Mouse (Mus musculus) heart, adult 2 months (tissue): ENCODE results near the gene Olfr251. TPM values are rescaled to one million over a fixed set of nuclear protein-coding genes. Genes with fewer than 3 reads are reported as not detected.
"Not testable (repeated sequence)": the region's sequence is repeated elsewhere in the genome, so short reads cannot be mapped to it uniquely, and the experiment has no call there.

Source experiments
- DNase-seq, 2 experiments: peaks; one replicate each; pipeline ENCODE4 v3.0.0; 2021
- H3K27ac ChIP-seq: fragments of 200-600 bp; 2 replicates; pipeline ENCODE4 v1.8.1; 2022
- H3K27me3 ChIP-seq: fragments of 200-500 bp; 2 replicates; pipeline ENCODE4 v1.6.1; 2012; ENCODE audit warnings: mild to moderate bottlenecking, low read length, inconsistent platforms, mixed read lengths; ENCODE audit not compliant: control insufficient read depth, insufficient read depth
- H3K36me3 ChIP-seq: fragments of 200-500 bp; 2 replicates; pipeline ENCODE4 v1.6.1; 2012; ENCODE audit warnings: low read length, inconsistent platforms; ENCODE audit not compliant: control insufficient read depth, insufficient read depth
- H3K4me1 ChIP-seq: fragments of 200-500 bp; 2 replicates; pipeline ENCODE4 v1.6.1; 2011; ENCODE audit warnings: low read length; ENCODE audit not compliant: control insufficient read depth, insufficient read depth
- H3K4me3 ChIP-seq: fragments of 200-600 bp; 2 replicates; pipeline ENCODE4 v1.8.1; 2022
- H3K79me2 ChIP-seq: fragments of 200-500 bp; replicated peaks from 2 replicates; pipeline ENCODE4 v1.6.1; 2012; ENCODE audit warnings: mild to moderate bottlenecking, inconsistent platforms, low read length, moderate library complexity, mixed read lengths; ENCODE audit not compliant: control insufficient read depth, insufficient read depth
- H3K9ac ChIP-seq: fragments of 200-500 bp; 2 replicates; pipeline ENCODE4 v1.6.1; 2012; ENCODE audit warnings: low read depth, mild to moderate bottlenecking, control low read depth, inconsistent platforms, low read length, mixed read lengths
- CTCF ChIP-seq: fragments of 200-600 bp; IDR thresholded peaks from 2 replicates; pipeline ENCODE4 v1.8.1; 2022; ENCODE audit warnings: antibody characterized with exemption, mild to moderate bottlenecking, moderate library complexity
- EP300 ChIP-seq: fragments of 200-500 bp; IDR thresholded peaks from 2 replicates; pipeline ENCODE4 v1.6.1; 2011; ENCODE audit warnings: low read depth, low read length, control low read depth; ENCODE audit not compliant: insufficient read depth
- POLR2A ChIP-seq: fragments of 200-500 bp; IDR thresholded peaks from 2 replicates; pipeline ENCODE4 v1.6.1; 2011; ENCODE audit warnings: mild to moderate bottlenecking, low read depth, low read length, control low read depth; ENCODE audit not compliant: insufficient read depth
- WGBS: fragments of 180-500 bp; shearing (Covaris S2); methylation state at CpG from one replicate; pipeline ENCODE4 v1.1.7; 2018; 5-methylcytosine and 5-hydroxymethylcytosine counted together
- intact Hi-C: fragments of 180-260 bp; cut with DNase I; formaldehyde crosslinking; loops from one replicate; pipeline ENCODE4 v1.15.1; 2025
- long read RNA-seq: library from polyadenylated mRNA; stranded (forward); transcript quantifications from one replicate; pipeline ENCODE4 v2.0.0, GENCODE M21; 2021
- polyA plus RNA-seq: library from polyadenylated mRNA; depleted of rRNA; stranded (reverse); fragments of >200 nt; gene quantifications from 2 replicates; pipeline ENCODE4 v1.2.3, GENCODE M21; 2012; rRNA removed
- total RNA-seq, 2 experiments: library from RNA; stranded (reverse); gene quantifications; 2 replicates each; pipeline ENCODE4 v1.2.3; 2021

The Olfr251 gene
- total RNA-seq (not detected), polyA plus RNA-seq (not detected in 2 replicates)
- long read RNA-seq, result 0 reads

DNA sequence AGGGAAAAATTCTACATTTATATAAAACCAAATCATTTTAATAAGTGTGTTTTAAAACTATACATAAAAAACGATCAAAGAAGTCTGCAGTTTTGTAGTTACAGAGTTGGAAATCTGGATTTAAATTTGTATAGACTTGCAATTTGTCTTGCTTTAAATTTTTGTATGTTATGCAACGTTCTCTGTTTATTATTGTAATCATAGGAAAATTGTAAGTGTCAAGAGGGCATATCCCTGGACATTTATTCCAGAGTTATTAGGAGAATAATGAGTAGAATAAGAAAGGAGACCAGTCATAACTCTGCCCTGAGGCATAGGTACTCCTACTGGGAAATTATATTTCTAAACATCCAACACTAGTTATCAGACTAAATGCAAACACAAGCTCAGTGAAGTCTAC, at the start of gene Olfr251:
TSS of gene Olfr251 (plus strand) at position 301 of the 400 bp plus-strand sequence.
- 41% methylated on average over 2 of the region's 2 CpGs for WGBS
- Histone ChIP-seq H3K27ac (no peak within 1 kb of the TSS), H3K36me3 (no peaks in the 10 kb centered on the region), H3K4me3 (no peak within 1 kb of the TSS), H3K4me1 (no peaks in the 10 kb centered on the region), H3K9ac (no peak within 1 kb of the TSS), H3K79me2 (no peaks in the 10 kb centered on the region), H3K27me3 (no peaks in the 10 kb centered on the region)
- intact Hi-C loops, result no loop called here
- DNase-seq, result no peak
- no peak for TF ChIP-seq EP300
- TF ChIP-seq POLR2A, result no peak
- TF ChIP-seq CTCF, result no peak

GRCm38 (mm10) chr9:38328760-38329159, 48.1 kb upstream of the Olfr251 start, which contains the start of gene Olfr25:
TSS of gene Olfr25 (plus strand) at chr9:38329060.
- H3K36me3 ChIP-seq, result no peaks in the 10 kb centered on the region
- no peak within 1 kb of the TSS for H3K9ac ChIP-seq
- no peak within 1 kb of the TSS for H3K27ac ChIP-seq
- H3K79me2 ChIP-seq, result no peaks in the 10 kb centered on the region
- no peak for TF ChIP-seq CTCF
- no peak within 1 kb of the TSS for H3K4me3 ChIP-seq
- H3K27me3 ChIP-seq, result no peaks in the 10 kb centered on the region
- no peak for DNase-seq
- H3K4me1 ChIP-seq, result no peaks in the 10 kb centered on the region
- intact Hi-C loops, result no loop called here
- WGBS, result 57% methylated on average over 3 of the region's 3 CpGs

DNA sequence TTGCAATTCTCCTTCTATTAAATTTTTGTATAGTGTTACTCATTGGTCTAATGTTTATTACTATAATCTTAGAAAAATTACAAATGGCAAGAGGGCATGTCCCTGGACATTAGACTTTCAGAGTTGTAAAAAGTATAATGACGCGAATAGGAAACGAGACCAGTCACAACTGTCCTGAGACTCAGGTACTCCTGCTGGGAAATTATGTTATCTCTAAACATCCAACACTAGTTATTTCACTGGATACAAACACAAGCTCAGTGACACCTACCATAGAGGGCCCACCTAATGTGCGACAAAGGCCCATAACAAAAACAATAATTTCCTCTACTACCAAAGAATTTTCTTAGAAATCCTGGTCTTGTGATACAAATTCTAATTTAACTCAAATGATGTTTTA, 28.8 kb upstream of the Olfr251 start, which contains the start of gene Olfr898:
TSS of gene Olfr898 (plus strand) at position 301 of the 400 bp plus-strand sequence.
- Histone ChIP-seq H3K9ac (no peak within 1 kb of the TSS), H3K27ac (no peak within 1 kb of the TSS), H3K27me3 (no peaks in the 10 kb centered on the region), H3K4me3 (no peak within 1 kb of the TSS), H3K4me1 (no peaks in the 10 kb centered on the region), H3K36me3 (no peaks in the 10 kb centered on the region), H3K79me2 (no peaks in the 10 kb centered on the region)
- 90% methylated on average over 4 of the region's 4 CpGs for WGBS
- TF ChIP-seq EP300 (no peak), POLR2A (no peak)
- DNase-seq, result no peak
- intact Hi-C loops, result no loop called here

DNA sequence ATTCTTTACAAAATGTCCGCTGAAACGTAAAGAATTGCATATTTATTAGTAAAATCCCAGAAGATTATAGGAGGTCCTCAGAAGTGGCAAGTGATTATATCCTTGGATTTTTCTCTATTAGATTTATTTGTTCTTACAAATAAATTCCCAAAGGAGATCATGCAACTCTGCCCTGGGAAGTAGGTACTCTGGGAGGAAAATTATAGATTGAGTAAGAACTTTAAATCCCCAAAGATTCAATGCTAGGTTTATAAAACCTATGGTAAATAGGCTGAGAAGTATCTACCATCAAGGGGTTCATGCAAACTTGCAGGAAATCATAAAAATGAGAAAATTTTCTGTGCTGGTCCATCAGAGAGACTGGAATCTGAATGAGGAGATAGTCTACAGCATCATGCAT, 10.3 kb upstream of the Olfr251 start, which contains the start of gene Olfr250:
TSS of gene Olfr250 (plus strand) at position 301 of the 400 bp plus-strand sequence.
- H3K79me2 ChIP-seq, result no peaks in the 10 kb centered on the region
- no peak within 1 kb of the TSS for H3K27ac ChIP-seq
- DNase-seq, result no peak
- TF ChIP-seq EP300 (no peak), CTCF (no peak), POLR2A (no peak)
- H3K4me1 ChIP-seq, result no peaks in the 10 kb centered on the region
- no peaks in the 10 kb centered on the region for H3K36me3 ChIP-seq
- no peaks in the 10 kb centered on the region for H3K27me3 ChIP-seq
- 82% methylated on average over 2 of the region's 2 CpGs for WGBS
- H3K4me3 ChIP-seq, result no peak within 1 kb of the TSS
- intact Hi-C loops, result no loop called here
- no peak within 1 kb of the TSS for H3K9ac ChIP-seq

- Histone ChIP-seq H3K9ac (no peak within 1 kb of the TSS), H3K27me3 (no peaks in the 10 kb centered on the region), H3K79me2 (no peaks in the 10 kb centered on the region), H3K27ac (no peak within 1 kb of the TSS), H3K4me1 (no peaks in the 10 kb centered on the region), H3K36me3 (no peaks in the 10 kb centered on the region), H3K4me3 (no peak within 1 kb of the TSS)
- 63% methylated on average over 1 of the region's 1 CpGs for WGBS
- intact Hi-C loops, result no loop called here
- DNase-seq, result no peak
- TF ChIP-seq POLR2A (no peak), CTCF (no peak), EP300 (no peak)
These were observed 24.5 kb downstream of the Olfr251 start, which contains the start of gene Olfr147 for GRCm38 (mm10) chr9:38401398-38401797. TSS of gene Olfr147 (plus strand) at chr9:38401698.

DNA sequence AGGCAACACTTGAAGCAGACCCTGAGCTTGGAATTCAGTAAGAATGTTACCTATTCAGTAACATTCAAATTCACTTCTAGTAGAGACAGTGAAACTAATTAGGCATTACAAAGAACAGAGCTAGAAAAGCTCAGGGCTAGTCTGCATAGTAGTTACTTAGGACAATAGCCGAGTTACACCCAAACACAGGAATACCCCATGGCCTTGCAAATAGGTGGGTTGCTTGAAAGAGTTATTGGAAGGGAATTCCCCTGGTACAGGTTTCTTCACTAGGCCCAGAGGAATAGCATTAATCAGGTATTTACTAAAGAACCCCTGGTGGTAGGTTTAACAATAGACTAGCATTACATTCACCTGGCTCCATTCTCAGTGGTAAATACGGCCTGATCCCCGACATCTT, 30.6 kb downstream of the Olfr251 start:
- 90% methylated on average over 3 of the region's 3 CpGs for WGBS
- DNase-seq, H3K79me2 ChIP-seq, H3K9ac ChIP-seq, H3K36me3 ChIP-seq, intact Hi-C loops, H3K4me1 ChIP-seq, H3K27ac ChIP-seq, H3K4me3 ChIP-seq, H3K27me3 ChIP-seq: not testable (repeated sequence)

- H3K9ac ChIP-seq, H3K36me3 ChIP-seq, intact Hi-C loops, H3K27me3 ChIP-seq, DNase-seq, H3K4me3 ChIP-seq, H3K27ac ChIP-seq, H3K79me2 ChIP-seq, H3K4me1 ChIP-seq: not testable (repeated sequence)
- WGBS, result 90% methylated on average over 14 of the region's 14 CpGs
These were observed 36.6 kb downstream of the Olfr251 start for GRCm38 (mm10) chr9:38413502-38413901.
